15 mouse cellular contexts compared by ENCODE assay signal in the genomic region with DNA sequence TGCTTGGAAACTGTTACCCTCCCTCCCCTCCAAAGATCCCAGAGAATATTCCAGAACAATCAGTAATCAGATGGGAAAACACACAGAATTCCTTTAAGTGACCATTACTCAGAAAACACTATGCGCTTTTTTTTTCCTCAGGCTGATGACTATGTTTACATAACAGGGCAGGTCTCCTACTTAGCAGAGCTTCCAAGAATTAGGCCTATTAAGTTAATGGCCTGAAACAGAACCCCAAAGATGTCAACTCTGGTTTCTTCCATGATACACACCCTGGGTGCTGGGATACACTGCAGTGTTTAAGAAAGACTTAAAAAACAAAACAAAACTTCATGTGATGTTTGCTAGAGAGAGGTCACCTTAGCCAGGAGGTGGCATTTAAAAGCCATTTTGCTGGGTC.
"Had no signal": no experiment of that assay in that cellular context is flagged by ENCODE, and none has a peak within 500 bp of the region (broad histone marks: within the 10 kb centered on the region; RNA-seq: fewer than 3 reads in every experiment).

No protein-coding gene starts in this region.

- ATAC-seq: intestine, embryonic 16.5 days; lung, postnatal 0 days had no signal

- H3K27ac ChIP-seq: limb, embryonic 13.5 days; liver, embryonic 15.5 days; midbrain, embryonic 10.5 days; neural tube, embryonic 12.5 days had no signal

- DNase-seq: left cerebral cortex, postnatal 4 days; lung, adult 2 months; lung, postnatal 36 days; midbrain, embryonic 14.5 days; right cerebral cortex, adult 18-20 months; right cerebral cortex, postnatal 25 days; thymus, postnatal 36 days had no signal

- H3K36me3 ChIP-seq: limb, embryonic 13.5 days; liver, embryonic 15.5 days; midbrain, embryonic 10.5 days; neural tube, embryonic 12.5 days had no signal

- H3K4me3 ChIP-seq: limb, embryonic 13.5 days; liver, embryonic 15.5 days; midbrain, embryonic 10.5 days; myocyte; neural tube, embryonic 12.5 days had no signal

- H3K9me3 ChIP-seq: liver, embryonic 15.5 days; neural tube, embryonic 12.5 days had no signal

- H3K9ac ChIP-seq: limb, embryonic 13.5 days; liver, embryonic 15.5 days; neural tube, embryonic 12.5 days had no signal

- H3K4me1 ChIP-seq: limb, embryonic 13.5 days; liver, embryonic 15.5 days; midbrain, embryonic 10.5 days had no signal

- H3K4me2 ChIP-seq: limb, embryonic 13.5 days; liver, embryonic 11.5 days; liver, embryonic 15.5 days; neural tube, embryonic 12.5 days had no signal

- H3K27me3 ChIP-seq: neural tube, embryonic 12.5 days had no signal
